Mouse (Mus musculus): Measurements from ENCODE around the gene Opalin. TPM values are rescaled to one million over a fixed set of nuclear protein-coding genes. Genes with fewer than 3 reads are reported as not detected.
A peak's percentile ranks its signal among the peaks of the same experiment; 100 is the strongest.

The Opalin gene
- polyA plus RNA-seq, 1 experiment from 2014 or later: not detected

GRCm38 (mm10) chr19:41015951-41016716 is 60.8 kb downstream of the Opalin start:
- peak overlapping the region; percentile 57 for H3K4me2 ChIP-seq (ENCODE audit: low read length)
- H3K9ac ChIP-seq (ENCODE audit: low read depth, low read length): peak overlapping the region; percentile 38; the same call in 1 of the 2 replicates
- no peaks in the 10 kb centered on the region for H3K36me3 ChIP-seq (ENCODE audit: control insufficient read depth, insufficient read depth, low read length)
- peak; percentile 71 for ATAC-seq
- H3K4me1 ChIP-seq (ENCODE audit: control insufficient read depth, insufficient read depth, low read length): peaks cover 3% of the 10 kb centered on the region; the same call in 1 of the 2 replicates
- 16% methylated on average over 14 of the region's 14 CpGs for WGBS
- peak overlapping the region; percentile 19; the same call in 1 of the 2 replicates for H3K4me3 ChIP-seq (ENCODE audit: low read depth, low read length)
- H3K27me3 ChIP-seq (ENCODE audit: control insufficient read depth, insufficient read depth, low read depth, low read length): peaks cover 3% of the 10 kb centered on the region; the same call in 1 of the 2 replicates
- H3K9me3 ChIP-seq (replicated peaks; ENCODE audit: control insufficient read depth, low read length, poor library complexity, severe bottlenecking): no peaks in the 10 kb centered on the region
- no peak overlapping the region for H3K27ac ChIP-seq (ENCODE audit: low read length)

DNA sequence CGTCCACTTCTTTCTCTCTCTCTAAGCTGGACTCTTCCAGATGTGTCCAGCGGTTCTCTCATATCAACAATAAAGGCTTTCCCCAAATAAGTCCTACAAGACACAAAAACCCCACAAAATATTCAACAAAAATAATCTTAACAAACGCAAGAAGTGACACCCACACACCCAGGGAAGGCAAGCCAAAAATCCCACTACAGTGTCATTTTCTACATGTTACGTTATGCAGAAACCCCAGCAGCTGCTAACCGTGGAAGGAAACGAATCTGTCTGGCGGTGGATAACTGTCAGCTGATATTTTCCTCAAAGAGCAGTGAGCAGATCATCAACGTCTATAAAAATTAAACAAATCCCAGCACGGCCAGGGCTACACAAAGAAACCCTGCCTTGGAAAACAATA is 62.9 kb downstream of the Opalin start:
- ATAC-seq: no peak
- H3K4me1 ChIP-seq (ENCODE audit: control insufficient read depth, insufficient read depth, low read length): peaks cover 3% of the 10 kb centered on the region; the same call in 1 of the 2 replicates
- no peak overlapping the region for H3K27ac ChIP-seq (ENCODE audit: low read length)
- H3K36me3 ChIP-seq (ENCODE audit: control insufficient read depth, insufficient read depth, low read length): no peaks in the 10 kb centered on the region
- H3K4me3 ChIP-seq (ENCODE audit: low read depth, low read length): no peak overlapping the region
- peaks cover 3% of the 10 kb centered on the region; the same call in 1 of the 2 replicates for H3K27me3 ChIP-seq (ENCODE audit: control insufficient read depth, insufficient read depth, low read depth, low read length)
- WGBS: 26% methylated on average over 9 of the region's 9 CpGs
- H3K4me2 ChIP-seq (ENCODE audit: low read length): 0 out of 2 replicates have a peak overlapping the region, but pooled peaks have one; percentile 12
- no peak overlapping the region for H3K9ac ChIP-seq (ENCODE audit: low read depth, low read length)
- no peaks in the 10 kb centered on the region for H3K9me3 ChIP-seq (replicated peaks; ENCODE audit: control insufficient read depth, low read length, poor library complexity, severe bottlenecking)

- H3K9me3 ChIP-seq (replicated peaks; ENCODE audit: control insufficient read depth, low read length, poor library complexity, severe bottlenecking): no peaks in the 10 kb centered on the region
- H3K27ac ChIP-seq (ENCODE audit: low read length): no peak overlapping the region
- H3K9ac ChIP-seq (ENCODE audit: low read depth, low read length): no peak overlapping the region
- WGBS: 3% methylated on average over 5 of the region's 5 CpGs
- peaks cover 3% of the 10 kb centered on the region; the same call in 1 of the 2 replicates for H3K27me3 ChIP-seq (ENCODE audit: control insufficient read depth, insufficient read depth, low read depth, low read length)
- no peak overlapping the region for H3K4me3 ChIP-seq (ENCODE audit: low read depth, low read length)
- no peak; the same call in 1 of the 2 replicates for ATAC-seq
- peaks cover 3% of the 10 kb centered on the region; the same call in 1 of the 2 replicates for H3K4me1 ChIP-seq (ENCODE audit: control insufficient read depth, insufficient read depth, low read length)
- H3K4me2 ChIP-seq (ENCODE audit: low read length): 0 out of 2 replicates have a peak overlapping the region, but pooled peaks have one; percentile 12
- H3K36me3 ChIP-seq (ENCODE audit: control insufficient read depth, insufficient read depth, low read length): no peaks in the 10 kb centered on the region
Measured at GRCm38 (mm10) chr19:41013591-41013990, 63.3 kb downstream of the Opalin start.

Other genes starting within 250 kb of the Opalin start
- 16.7 and 19.8 TPM in 2 replicates for gene Ccnj, start 245.8 kb downstream of the Opalin start, polyA plus RNA-seq (2015; fragmentation: Nextera tagmentation; extraction: Ambion mirVana)
- gene Zfp518a, start 182.4 kb downstream of the Opalin start, polyA plus RNA-seq (2015; fragmentation: Nextera tagmentation; extraction: Ambion mirVana): 5.3 and 5.7 TPM in 2 replicates
- 0.48 and 0.87 TPM in 2 replicates for gene Blnk, start 82.6 kb downstream of the Opalin start, polyA plus RNA-seq (2015; fragmentation: Nextera tagmentation; extraction: Ambion mirVana)
- 0.21 and 0.27 TPM in 2 replicates for gene Dntt, start 47.8 kb downstream of the Opalin start, polyA plus RNA-seq (2015; fragmentation: Nextera tagmentation; extraction: Ambion mirVana)
- gene Tll2, start 129.7 kb upstream of the Opalin start, polyA plus RNA-seq (2015; fragmentation: Nextera tagmentation; extraction: Ambion mirVana): 1.3 and 1.7 TPM in 2 replicates
- gene Tm9sf3, start 186.9 kb upstream of the Opalin start, polyA plus RNA-seq (2015; fragmentation: Nextera tagmentation; extraction: Ambion mirVana): 83.7 and 89.2 TPM in 2 replicates